Mouse (Mus musculus) myocyte (in vitro differentiated cells): Measurements from ENCODE around the gene Tlr8. TPM values are rescaled to one million over a fixed set of nuclear protein-coding genes. Genes with fewer than 3 reads are reported as not detected.

Source experiments
- H3K27me3 ChIP-seq: one replicate; pipeline ENCODE4 v1.6.1; 2011; ENCODE audit not compliant: control insufficient read depth, insufficient read depth, insufficient read length
- H3K36me3 ChIP-seq: one replicate; pipeline ENCODE4 v1.6.1; 2011; ENCODE audit not compliant: control insufficient read depth, insufficient read depth
- H3K4me2 ChIP-seq: one replicate; pipeline ENCODE4 v1.6.1; 2011; ENCODE audit warnings: low read depth, control low read depth
- H3K4me3 ChIP-seq: one replicate; pipeline ENCODE4 v1.5.1; 2011; ENCODE audit warnings: mild to moderate bottlenecking, control low read depth, moderate library complexity
- H3K79me2 ChIP-seq: one replicate; pipeline ENCODE4 v1.6.1; 2011; ENCODE audit not compliant: control insufficient read depth, insufficient read depth
- H3ac ChIP-seq: one replicate; pipeline ENCODE4 v1.6.1; 2011; ENCODE audit not compliant: control insufficient read depth, insufficient read length
- CEBPB ChIP-seq: IDR thresholded peaks from 2 replicates; pipeline ENCODE4 v1.6.1; 2011; ENCODE audit warnings: mild to moderate bottlenecking, moderate library complexity; ENCODE audit not compliant: poor library complexity, insufficient read depth, severe bottlenecking
- E2F4 ChIP-seq: IDR thresholded peaks from one replicate; pipeline ENCODE4 v1.6.1; 2011; ENCODE audit warnings: mild to moderate bottlenecking, control low read depth, moderate library complexity; ENCODE audit not compliant: insufficient read depth
- MAX ChIP-seq: IDR thresholded peaks from one replicate; pipeline ENCODE4 v1.6.1; 2011; ENCODE audit warnings: low read depth, mild to moderate bottlenecking, control low read depth
- MYOD1 ChIP-seq, 3 experiments: IDR thresholded peaks; one replicate each; pipeline ENCODE4 v1.6.1; 2011; ENCODE audit warnings: control low read depth in 2 of 3, low read depth in 2 of 3, mild to moderate bottlenecking in 2 of 3, moderate library complexity in 1 of 3; ENCODE audit not compliant: insufficient read length in 2 of 3, control insufficient read depth in 1 of 3
- MYOG ChIP-seq, 3 experiments: IDR thresholded peaks; one replicate each; pipeline ENCODE4 v1.6.1; 2011; ENCODE audit warnings: control low read depth in 2 of 3, low read depth in 2 of 3, mild to moderate bottlenecking in 2 of 3; ENCODE audit not compliant: insufficient read length in 2 of 3, control insufficient read depth in 1 of 3, insufficient read depth in 1 of 3
- POLR2A ChIP-seq: IDR thresholded peaks from one replicate; pipeline ENCODE4 v1.6.1; 2011; ENCODE audit warnings: low read depth, mild to moderate bottlenecking, control low read depth, moderate library complexity; ENCODE audit not compliant: insufficient read length
- POLR2AphosphoS2 ChIP-seq: IDR thresholded peaks from one replicate; pipeline ENCODE4 v1.6.1; 2011; ENCODE audit warnings: low read depth, control low read depth; ENCODE audit not compliant: insufficient read length
- REST ChIP-seq: IDR thresholded peaks from one replicate; pipeline ENCODE4 v1.6.1; 2011; ENCODE audit warnings: mild to moderate bottlenecking, control low read depth, moderate library complexity; ENCODE audit not compliant: insufficient read depth, insufficient read length
- SRF ChIP-seq: IDR thresholded peaks from one replicate; pipeline ENCODE4 v1.6.1; 2011; ENCODE audit warnings: low read depth; ENCODE audit not compliant: control insufficient read depth, insufficient read length
- TCF12 ChIP-seq: IDR thresholded peaks from one replicate; pipeline ENCODE4 v1.6.1; 2011; ENCODE audit warnings: mild to moderate bottlenecking, control low read depth; ENCODE audit not compliant: poor library complexity, insufficient read depth, severe bottlenecking
- TCF3 ChIP-seq: IDR thresholded peaks from one replicate; pipeline ENCODE4 v1.6.1; 2011; ENCODE audit warnings: low read depth, control low read depth; ENCODE audit not compliant: insufficient read length
- polyA plus RNA-seq: library from polyadenylated mRNA; unstranded; fragments of >200 nt; fragmentation: generic; extraction: Trizol; gene quantifications from one replicate; pipeline ENCODE4 v1.2.1, GENCODE M21; 2012; ENCODE audit warnings: missing spikeins

Tlr8 gene
- polyA plus RNA-seq, 1 experiment = not detected

GRCm38 (mm10) chrX:167211871-167212555 is 52.1 kb downstream of the Tlr8 start:
- H3K4me2 ChIP-seq = no peak overlapping the region

GRCm38 (mm10) chrX:167210319-167210728 is 53.8 kb downstream of the Tlr8 start:
- Histone ChIP-seq H3K36me3 (peaks cover 8% of the 10 kb centered on the region), H3K27me3 (no peaks in the 10 kb centered on the region), H3K79me2 (peaks cover 12% of the 10 kb centered on the region), H3K4me2 (peak overlapping the region; percentile 65), H3ac (no peak overlapping the region), H3K4me3 (peak overlapping the region; percentile 93)
- TF ChIP-seq MYOG (IDR thresholded peaks at IDR 0.05; ENCODE audit: control insufficient read depth in 1 of 3, insufficient read depth in 1 of 3, insufficient read length in 2 of 3, low read depth in 2 of 3) (peak in 1 of 3 experiments; percentile 75), MYOD1 (IDR thresholded peaks at IDR 0.05; ENCODE audit: control insufficient read depth in 1 of 3, insufficient read length in 2 of 3, low read depth in 2 of 3) (peak in 2 of 3 experiments; percentile 34 to 75), CEBPB (no peak)

More at GRCm38 (mm10) chrX:167211871-167212555, 52.1 kb downstream of the Tlr8 start:
- no peak overlapping the region for H3K4me3 ChIP-seq
- H3K36me3 ChIP-seq = peaks cover 4% of the 10 kb centered on the region
- H3K79me2 ChIP-seq = peaks cover 12% of the 10 kb centered on the region
- H3K27me3 ChIP-seq = no peaks in the 10 kb centered on the region
- H3ac ChIP-seq = no peak overlapping the region
- no peak for TF ChIP-seq TCF12
- TF ChIP-seq MYOG (IDR thresholded peaks at IDR 0.05; ENCODE audit: control insufficient read depth in 1 of 3, insufficient read depth in 1 of 3, insufficient read length in 2 of 3, low read depth in 2 of 3) = no peak
- TF ChIP-seq MAX = no peak
- no peak for TF ChIP-seq TCF3
- TF ChIP-seq SRF = no peak
- no peak for TF ChIP-seq E2F4
- no peak for TF ChIP-seq MYOD1 (IDR thresholded peaks at IDR 0.05; ENCODE audit: control insufficient read depth in 1 of 3, insufficient read length in 2 of 3, low read depth in 2 of 3)
- no peak for TF ChIP-seq REST
- TF ChIP-seq POLR2A = no peak

GRCm38 (mm10) chrX:167209828-167210227 is 54.3 kb downstream of the Tlr8 start:
- peak overlapping the region; percentile 65 for H3K4me2 ChIP-seq
- peak overlapping the region; percentile 93 for H3K4me3 ChIP-seq
- peaks cover 12% of the 10 kb centered on the region for H3K79me2 ChIP-seq
- H3K36me3 ChIP-seq = peaks cover 8% of the 10 kb centered on the region
- TF ChIP-seq MYOD1 (IDR thresholded peaks at IDR 0.05; ENCODE audit: control insufficient read depth in 1 of 3, insufficient read length in 2 of 3, low read depth in 2 of 3) (no peak), TCF12 (no peak), SRF (no peak), CEBPB (no peak)
- H3ac ChIP-seq = no peak overlapping the region
- no peaks in the 10 kb centered on the region for H3K27me3 ChIP-seq

- H3K27me3 ChIP-seq = no peaks in the 10 kb centered on the region
Measured at GRCm38 (mm10) chrX:167208978-167209754, 55.0 kb downstream of the Tlr8 start, which contains the start of gene Tmsb4x. TSS of gene Tmsb4x (minus strand) at chrX:167209315.

GRCm38 (mm10) chrX:167208506-167208820 is 55.7 kb downstream of the Tlr8 start:
- H3K36me3 ChIP-seq = peaks cover 8% of the 10 kb centered on the region
- peaks cover 12% of the 10 kb centered on the region for H3K79me2 ChIP-seq
- H3K27me3 ChIP-seq = no peaks in the 10 kb centered on the region
- H3K4me3 ChIP-seq = peak overlapping the region; percentile 93
- TF ChIP-seq TCF12 (no peak), POLR2A (peak; percentile 64), POLR2AphosphoS2 (peak; percentile 81), CEBPB (no peak), REST (no peak)
- peak overlapping the region; percentile 6 for H3K4me2 ChIP-seq
- H3ac ChIP-seq = no peak overlapping the region

More at GRCm38 (mm10) chrX:167208978-167209754, 55.0 kb downstream of the Tlr8 start, which contains the start of gene Tmsb4x:
- peak within 1 kb of the TSS; percentile 65 for H3K4me2 ChIP-seq
- TF ChIP-seq SRF = no peak
- no peak for TF ChIP-seq TCF12
- peak; percentile 100 for TF ChIP-seq POLR2AphosphoS2
- peak; percentile 100 for TF ChIP-seq POLR2A
- TF ChIP-seq TCF3 = no peak
- TF ChIP-seq MAX = no peak
- peaks cover 8% of the 10 kb centered on the region for H3K36me3 ChIP-seq
- peaks cover 12% of the 10 kb centered on the region for H3K79me2 ChIP-seq
- H3ac ChIP-seq = no peak within 1 kb of the TSS
- peak within 1 kb of the TSS; percentile 93 for H3K4me3 ChIP-seq
